Mouse (Mus musculus) fibroblast of lung, adult 2 months (primary cell): Measurements from ENCODE around the gene Ap1m1.
A peak's percentile ranks its signal among the peaks of the same experiment; 100 is the strongest.

ENCODE experiments used
- DNase-seq: peaks from one replicate; pipeline ENCODE4 v3.0.0-alpha.2; 2011; ENCODE audit warnings: low read depth

The Ap1m1 gene

DNA sequence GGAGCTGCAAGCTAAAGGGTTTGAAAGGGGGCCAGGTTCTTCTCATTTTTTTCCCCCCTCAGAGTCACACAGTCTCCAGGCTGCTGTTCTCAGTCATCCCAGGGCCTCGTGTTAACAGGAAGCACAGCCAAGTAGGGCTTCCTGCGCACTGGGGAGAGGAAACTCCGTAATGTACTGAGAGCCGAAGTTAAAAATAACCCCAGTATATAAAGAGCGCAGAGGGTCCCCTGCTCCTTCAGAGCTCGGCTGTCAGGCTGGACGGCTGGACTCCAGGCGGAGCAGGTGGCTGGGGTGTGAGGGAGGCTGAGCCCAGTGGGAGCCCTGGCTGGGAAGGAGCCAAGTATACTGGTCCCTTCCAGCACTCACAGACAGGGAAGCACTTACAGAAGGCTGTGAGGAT is 55.9 kb downstream of the Ap1m1 start:
- peak; percentile 91 for DNase-seq

- no peak for DNase-seq
Observed at GRCm38 (mm10) chr8:72296561-72296960, 56.7 kb downstream of the Ap1m1 start.

GRCm38 (mm10) chr8:72298928-72299327 is 59.1 kb downstream of the Ap1m1 start:
- DNase-seq, result no peak

- no peak for DNase-seq
Observed at GRCm38 (mm10) chr8:72300654-72301400, 61.0 kb downstream of the Ap1m1 start.

GRCm38 (mm10) chr8:72301497-72301896 is 61.7 kb downstream of the Ap1m1 start:
- no peak for DNase-seq

- peak; percentile 77 for DNase-seq
Observed at GRCm38 (mm10) chr8:72302986-72303612, 63.3 kb downstream of the Ap1m1 start.

DNA sequence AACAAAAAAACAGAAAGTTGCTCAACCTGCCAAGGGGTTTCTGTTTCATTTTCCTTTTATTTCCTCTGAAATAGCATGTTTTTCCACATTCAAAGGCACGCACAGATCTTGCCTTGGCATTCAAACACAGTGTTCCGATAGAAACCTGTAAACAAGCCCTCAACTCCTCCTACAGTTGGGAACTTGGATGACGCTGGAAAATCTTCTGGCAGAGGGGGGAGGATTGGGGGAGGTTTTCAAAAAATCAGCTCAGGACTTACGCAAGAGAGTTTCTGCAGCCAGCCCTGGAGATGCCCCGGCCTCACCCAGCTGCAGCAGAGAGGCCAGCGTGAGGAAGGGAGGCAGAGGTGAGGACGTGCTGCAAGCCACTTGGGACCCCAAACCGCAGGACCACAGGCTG is 63.8 kb downstream of the Ap1m1 start:
- peak; percentile 95 for DNase-seq

GRCm38 (mm10) chr8:72305210-72305905 is 65.5 kb downstream of the Ap1m1 start, which contains the start of gene Gm10282:
TSS of gene Gm10282 (minus strand) at chr8:72305260.
- no peak for DNase-seq

DNA sequence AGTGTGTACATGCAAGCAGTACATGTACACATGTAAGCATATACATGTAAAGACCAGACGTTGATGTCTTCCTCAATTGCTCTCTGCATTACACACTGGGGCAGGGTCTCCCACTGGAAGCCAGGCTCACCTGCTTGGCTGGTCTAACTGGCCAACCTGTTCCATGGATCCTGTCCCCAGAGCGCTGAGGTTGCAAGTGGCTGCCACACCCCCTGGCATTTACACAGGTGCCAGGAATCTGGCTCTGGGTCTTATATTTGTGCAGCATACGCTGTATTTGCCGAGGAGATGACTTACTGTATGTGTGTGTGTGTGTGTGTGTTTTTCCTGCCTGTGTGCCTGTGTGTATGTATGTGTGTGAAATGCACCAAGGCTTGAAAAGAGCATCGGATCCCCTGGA is 67.1 kb downstream of the Ap1m1 start:
- DNase-seq, result no peak
